Mouse (Mus musculus) liver, embryonic 14.5 days (tissue): Measurements from ENCODE around the gene Adam30.

ENCODE experiments used
- CTCF ChIP-seq: IDR thresholded peaks from 2 replicates; pipeline ENCODE4 v1.5.1; 2016; ENCODE audit warnings: antibody characterized with exemption, low read depth, control low read depth
- EP300 ChIP-seq: IDR thresholded peaks from 2 replicates; pipeline ENCODE4 v1.6.1; 2016; ENCODE audit warnings: antibody characterized with exemption, low read depth

- TF ChIP-seq EP300 (no peak), CTCF (no peak)
These were observed 3.4 kb upstream of the Adam30 start for GRCm38 (mm10) chr3:98157073-98157472.
